Mouse (Mus musculus) adrenal gland, adult 8-10 months (tissue): Measurements from ENCODE around the gene Srsf10. TPM values are rescaled to one million over a fixed set of nuclear protein-coding genes. Genes with fewer than 3 reads are reported as not detected.

Experiments
- total RNA-seq, 4 experiments: library from RNA; stranded (reverse); gene quantifications; 2 replicates each; pipeline ENCODE4 v1.2.4; 2022

Srsf10 gene
- total RNA-seq, 4 experiments from 2014 or later: 93.3 to 127 (median 104) TPM

Other genes starting within 250 kb of the Srsf10 start
- under 1 TPM in 3 of 4 experiments, not detected in 1; 0.17 to 0.22 (median 0.18) TPM for gene Ifnlr1, start 169.5 kb upstream of the Srsf10 start, total RNA-seq
- gene Il22ra1, start 127.6 kb upstream of the Srsf10 start, total RNA-seq: 1 to 10 TPM in 2 of 4 experiments, under 1 TPM in 1, not detected in 1; 0.35 to 2.5 (median 1.1) TPM
- under 1 TPM; 0.12 to 0.52 (median 0.22) TPM for gene Myom3, start 96.0 kb upstream of the Srsf10 start, total RNA-seq
- 100 to 1,000 TPM; 106 to 163 (median 148) TPM for gene Pnrc2, start 18.1 kb downstream of the Srsf10 start, total RNA-seq
- gene Cnr2, start 39.6 kb downstream of the Srsf10 start, total RNA-seq: 1 to 10 TPM; 2.2 to 3.6 (median 2.8) TPM
- 100 to 1,000 TPM in 3 of 4 experiments, 10 to 100 TPM in 1; 83.5 to 119 (median 106) TPM for gene Fuca1, start 65.0 kb downstream of the Srsf10 start, total RNA-seq
- 10 to 100 TPM; 51.7 to 68.6 (median 62.8) TPM for gene Hmgcl, start 90.7 kb downstream of the Srsf10 start, total RNA-seq
- 10 to 100 TPM; 12.5 to 23.3 (median 22.5) TPM for gene Gale, start 108.0 kb downstream of the Srsf10 start, total RNA-seq
- 10 to 100 TPM; 79.7 to 84.5 (median 81.6) TPM for gene Lypla2, start 116.9 kb downstream of the Srsf10 start, total RNA-seq
- gene Pithd1, start 131.5 kb downstream of the Srsf10 start, total RNA-seq: 10 to 100 TPM; 31.8 to 51.8 (median 40.4) TPM
- gene Eloa, start 166.0 kb downstream of the Srsf10 start, total RNA-seq: 10 to 100 TPM; 38.6 to 44.8 (median 43.9) TPM
- 100 to 1,000 TPM; 326 to 545 (median 424) TPM for gene Rpl11, start 197.7 kb downstream of the Srsf10 start, total RNA-seq